Mouse (Mus musculus) ES-E14 (cell line): ENCODE measurements around the gene H2-Eb1. TPM values are rescaled to one million over a fixed set of nuclear protein-coding genes. Genes with fewer than 3 reads are reported as not detected.

Experiments
- DNase-seq: peaks from one replicate; pipeline ENCODE4 v3.0.0-alpha.2; 2013; ENCODE audit warnings: low read depth, low spot score
- H3K27ac ChIP-seq: 2 replicates; pipeline ENCODE4 v1.5.1; 2012; ENCODE audit warnings: low read depth, mild to moderate bottlenecking, low read length, moderate library complexity, mixed read lengths; ENCODE audit not compliant: poor library complexity, insufficient read depth, severe bottlenecking
- H3K36me3 ChIP-seq: 2 replicates; pipeline ENCODE4 v1.6.1; 2012; ENCODE audit warnings: mild to moderate bottlenecking, low read length, moderate library complexity, mixed read lengths; ENCODE audit not compliant: control insufficient read depth, poor library complexity, insufficient read depth, severe bottlenecking
- H3K4me1 ChIP-seq, 2 experiments: fragments of 150-350 bp in 1 of 2; sonication (generic) in 1 of 2; 2 replicates each; pipeline ENCODE4 v1.6.1; 2012; ENCODE audit warnings: low read length in 2 of 2, mild to moderate bottlenecking in 1 of 2, mixed read lengths in 1 of 2; ENCODE audit not compliant: control insufficient read depth in 2 of 2, insufficient read depth in 2 of 2, poor library complexity in 1 of 2
- H3K4me3 ChIP-seq, 2 experiments: fragments of 150-350 bp in 1 of 2; sonication (generic) in 1 of 2; 2 replicates each; pipeline ENCODE4 v1.5.1; 2012; ENCODE audit warnings: low read length in 2 of 2, low read depth in 1 of 2, mild to moderate bottlenecking in 1 of 2, mixed read lengths in 1 of 2; ENCODE audit not compliant: insufficient read depth in 1 of 2, poor library complexity in 1 of 2, severe bottlenecking in 1 of 2
- H3K9ac ChIP-seq: 2 replicates; pipeline ENCODE4 v1.6.1; 2012; ENCODE audit warnings: low read depth, mild to moderate bottlenecking, low read length, mixed read lengths; ENCODE audit not compliant: poor library complexity, insufficient read depth, severe bottlenecking
- H3K9me3 ChIP-seq: fragments of 150-350 bp; sonication (generic); 2 replicates; pipeline ENCODE4 v1.6.1; 2012; ENCODE audit warnings: low read depth, mild to moderate bottlenecking, low read length; ENCODE audit not compliant: control insufficient read depth, insufficient read depth
- CHD2 ChIP-seq: IDR thresholded peaks from 2 replicates; pipeline ENCODE4 v1.6.1; 2014; ENCODE audit warnings: mild to moderate bottlenecking, low read depth, low read length, inconsistent platforms
- HCFC1 ChIP-seq: IDR thresholded peaks from 2 replicates; pipeline ENCODE4 v1.6.1; 2012; ENCODE audit warnings: low read length, inconsistent platforms, borderline replicate concordance; ENCODE audit not compliant: insufficient read depth
- MAFK ChIP-seq: IDR thresholded peaks from 2 replicates; pipeline ENCODE4 v1.6.1; 2014; ENCODE audit warnings: mild to moderate bottlenecking, low read depth, low read length, inconsistent platforms; ENCODE audit not compliant: insufficient read depth
- ZC3H11A ChIP-seq: IDR thresholded peaks from 2 replicates; pipeline ENCODE4 v1.6.1; 2012; ENCODE audit warnings: low read depth, mild to moderate bottlenecking, inconsistent platforms, low read length, borderline replicate concordance
- ZNF384 ChIP-seq: IDR thresholded peaks from 2 replicates; pipeline ENCODE4 v1.6.1; 2012; ENCODE audit warnings: low read depth, low read length, inconsistent platforms
- in situ Hi-C, 2 experiments: fragments of 600-800 bp; cut with MboI; formaldehyde crosslinking; loops; one replicate each; pipeline ENCODE4 v1.15.1; 2025; ENCODE audit warnings: low sequenced_read_pairs in 2 of 2, inconsistent platforms in 1 of 2; ENCODE audit not compliant: unreplicated experiment in 2 of 2
- total RNA-seq: library from RNA; depleted of rRNA; stranded (reverse); fragments of 300-350 nt; gene quantifications from 2 replicates; pipeline ENCODE4 v1.2.3, GENCODE M21; 2012

Gene H2-Eb1
- total RNA-seq, 1 experiment = 5.7 TPM

DNA sequence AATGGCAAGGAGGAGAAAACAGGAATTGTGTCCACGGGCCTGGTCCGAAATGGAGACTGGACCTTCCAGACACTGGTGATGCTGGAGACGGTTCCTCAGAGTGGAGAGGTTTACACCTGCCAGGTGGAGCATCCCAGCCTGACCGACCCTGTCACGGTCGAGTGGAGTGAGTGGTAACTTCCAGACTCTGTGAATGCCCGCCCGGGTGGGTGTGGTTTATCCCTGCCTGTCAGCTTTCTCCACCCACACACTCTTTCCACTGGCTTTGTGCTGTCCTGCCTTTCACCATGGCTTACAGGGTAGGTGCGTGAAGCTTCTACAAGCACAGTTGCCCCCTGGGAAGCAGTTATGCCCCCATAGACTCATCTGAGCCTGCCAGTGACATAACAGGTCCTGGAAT is 8.6 kb downstream of the H2-Eb1 start:
- no peak overlapping the region for H3K4me3 ChIP-seq
- H3K27ac ChIP-seq = no peak overlapping the region
- TF ChIP-seq HCFC1 (no peak), ZC3H11A (no peak), MAFK (no peak), ZNF384 (no peak), CHD2 (no peak)
- no peaks in the 10 kb centered on the region for H3K36me3 ChIP-seq
- in situ Hi-C loops = loop anchor here in 1 of 2 experiments (5.0 kb wide), 1 partner anchor 67 kb away; no protein-coding TSS in a partner anchor
- H3K9me3 ChIP-seq = no peaks in the 10 kb centered on the region
- peaks cover 0 to 4% of the 10 kb centered on the region in 2 experiments; a peak in 1 of 4 replicates for H3K4me1 ChIP-seq
- DNase-seq = no peak
- no peak overlapping the region for H3K9ac ChIP-seq

DNA sequence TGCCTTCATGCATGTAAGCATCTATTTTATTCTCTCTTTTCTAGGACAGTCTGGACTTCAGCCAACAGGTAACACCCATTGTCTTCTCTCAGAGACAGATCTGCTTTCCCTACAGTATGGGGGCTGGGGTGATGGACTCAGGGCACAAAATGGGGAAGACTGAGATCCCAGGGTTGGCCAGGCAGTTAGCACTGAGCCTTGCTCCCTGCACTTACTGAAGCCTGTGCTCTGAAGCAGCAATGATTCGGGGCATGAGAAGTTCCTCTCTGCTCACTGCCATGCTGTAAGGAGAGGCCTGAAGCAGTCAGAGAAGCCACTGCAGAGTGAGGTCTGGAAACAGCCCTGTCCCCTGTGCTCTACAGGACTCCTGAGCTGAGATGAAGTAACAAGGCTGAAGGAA is 9.8 kb downstream of the H2-Eb1 start:
- no peak overlapping the region for H3K9ac ChIP-seq
- peaks cover 0 to 4% of the 10 kb centered on the region in 2 experiments; a peak in 1 of 4 replicates for H3K4me1 ChIP-seq
- no peaks in the 10 kb centered on the region for H3K9me3 ChIP-seq
- H3K4me3 ChIP-seq = no peak overlapping the region
- TF ChIP-seq ZC3H11A (no peak), HCFC1 (no peak), ZNF384 (no peak), CHD2 (no peak), MAFK (no peak)
- H3K27ac ChIP-seq = no peak overlapping the region
- no peaks in the 10 kb centered on the region for H3K36me3 ChIP-seq
- in situ Hi-C loops = no loop called here
- no peak for DNase-seq

DNA sequence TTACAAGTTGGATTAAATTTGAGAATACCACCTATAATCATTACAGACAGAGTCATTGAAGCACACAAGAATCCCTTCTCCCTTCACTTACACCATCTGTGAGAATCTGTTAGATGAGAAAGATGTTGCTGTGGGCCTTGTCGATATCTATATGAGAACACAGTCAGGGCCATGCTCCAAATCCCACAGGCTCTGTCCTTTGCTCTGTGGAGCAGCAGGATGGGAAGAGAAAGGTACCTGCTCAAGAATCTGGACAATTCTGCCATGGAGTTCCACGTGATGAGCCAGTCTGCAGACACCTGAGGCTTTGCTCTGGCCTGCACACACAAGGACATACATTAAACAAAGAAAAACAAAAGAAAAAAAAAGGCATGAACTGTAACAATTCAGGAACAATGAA is 11.0 kb downstream of the H2-Eb1 start:
- Histone ChIP-seq H3K4me3 (no peak overlapping the region), H3K9ac (no peak overlapping the region), H3K9me3 (no peaks in the 10 kb centered on the region), H3K27ac (no peak overlapping the region), H3K4me1 (peaks cover 0 to 4% of the 10 kb centered on the region in 2 experiments; a peak in 1 of 4 replicates), H3K36me3 (no peaks in the 10 kb centered on the region)
- no peak for DNase-seq
- TF ChIP-seq MAFK (no peak), ZNF384 (no peak), HCFC1 (no peak), ZC3H11A (no peak), CHD2 (no peak)
- in situ Hi-C loops = no loop called here

DNA sequence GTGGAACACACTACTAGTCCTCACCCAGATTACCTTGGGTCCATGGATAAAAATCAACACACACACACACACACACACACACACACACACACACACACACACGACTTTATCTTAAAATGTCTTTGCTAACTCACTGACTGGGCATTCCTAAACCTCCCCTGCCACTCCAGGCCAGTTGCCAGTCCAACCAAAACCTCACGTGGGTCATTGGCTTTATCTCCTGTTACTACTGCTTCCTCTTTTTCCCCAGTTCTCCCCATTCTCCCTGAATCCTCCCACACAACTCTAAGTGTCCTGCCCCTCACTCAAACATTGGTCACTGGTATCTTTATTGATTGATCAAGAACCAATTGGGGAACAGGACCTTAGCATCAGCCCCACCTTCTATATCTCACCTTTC is 11.6 kb downstream of the H2-Eb1 start:
- no peaks in the 10 kb centered on the region for H3K9me3 ChIP-seq
- TF ChIP-seq HCFC1 (no peak), ZC3H11A (no peak), ZNF384 (no peak), MAFK (no peak), CHD2 (no peak)
- no peak overlapping the region for H3K27ac ChIP-seq
- no peak for DNase-seq
- no peaks in the 10 kb centered on the region for H3K36me3 ChIP-seq
- no peak overlapping the region for H3K9ac ChIP-seq
- peaks cover 0 to 4% of the 10 kb centered on the region in 2 experiments; a peak in 1 of 4 replicates for H3K4me1 ChIP-seq
- H3K4me3 ChIP-seq = no peak overlapping the region
- in situ Hi-C loops = no loop called here

DNA sequence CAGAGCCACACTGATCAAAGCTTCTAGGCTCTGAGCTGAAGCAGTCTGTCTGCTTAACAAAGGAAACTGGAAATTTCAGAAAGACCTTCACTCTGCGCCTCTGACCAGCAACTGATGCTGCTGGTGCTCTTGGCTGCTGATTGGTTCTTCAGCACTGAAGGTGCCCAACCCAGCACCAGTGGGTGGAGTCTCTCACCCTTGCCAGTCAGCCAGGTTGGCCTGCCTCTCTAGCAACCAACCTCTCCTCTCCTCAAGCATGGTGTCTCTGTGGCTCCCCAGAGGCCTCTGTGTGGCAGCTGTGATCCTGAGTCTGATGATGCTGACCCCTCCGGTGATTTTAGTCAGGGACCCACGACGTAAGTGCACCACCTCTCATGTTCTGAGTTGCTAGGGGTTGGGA is 19.8 kb downstream of the H2-Eb1 start, which contains the start of gene H2-Eb2:
H2-Eb2 (plus strand) TSS at position 230 of the 400 bp plus-strand sequence.
- no peak within 1 kb of the TSS for H3K9ac ChIP-seq
- H3K36me3 ChIP-seq = no peaks in the 10 kb centered on the region
- no peak for TF ChIP-seq ZNF384
- no peak for TF ChIP-seq ZC3H11A
- no peak for TF ChIP-seq HCFC1
- no peak for TF ChIP-seq MAFK
- no peak for TF ChIP-seq CHD2
- in situ Hi-C loops = no loop called here
- H3K9me3 ChIP-seq = no peaks in the 10 kb centered on the region
- no peak for DNase-seq
- peaks cover 0 to 5% of the 10 kb centered on the region in 2 experiments; a peak in 1 of 4 replicates for H3K4me1 ChIP-seq
- no peak within 1 kb of the TSS for H3K4me3 ChIP-seq
- no peak within 1 kb of the TSS for H3K27ac ChIP-seq
